Mouse (Mus musculus) CH12.LX (cell line): ENCODE data around the gene Fgfr2. TPM values are rescaled to one million over a fixed set of nuclear protein-coding genes. Genes with fewer than 3 reads are reported as not detected.
A peak's percentile ranks its signal among the peaks of the same experiment; 100 is the strongest.

ENCODE experiments used
- DNase-seq: peaks from one replicate; pipeline ENCODE4 v3.0.0-alpha.2; 2013; ENCODE audit errors: extremely low read depth
- H3K27ac ChIP-seq: 2 replicates; pipeline ENCODE4 v1.5.1; 2012; ENCODE audit warnings: low read depth, mild to moderate bottlenecking, control low read depth, moderate library complexity; ENCODE audit not compliant: insufficient read depth
- H3K27me3 ChIP-seq: replicated peaks from 2 replicates; pipeline ENCODE3; 2012; ENCODE audit warnings: inconsistent platforms
- H3K36me3 ChIP-seq, 2 experiments: replicated peaks in 1 of 2; 2 replicates each; pipeline versions ENCODE3 to v1.6.1; 2012; ENCODE audit warnings: inconsistent platforms in 1 of 2, low read length in 1 of 2, mild to moderate bottlenecking in 1 of 2, mixed read lengths in 1 of 2, moderate library complexity in 1 of 2; ENCODE audit not compliant: control insufficient read depth in 1 of 2, insufficient read depth in 1 of 2
- H3K4me1 ChIP-seq, 2 experiments: 2 replicates each; pipeline ENCODE4 v1.6.1; 2012; ENCODE audit warnings: inconsistent platforms in 1 of 2, moderate library complexity in 1 of 2; ENCODE audit not compliant: insufficient read depth in 2 of 2, control insufficient read depth in 1 of 2
- H3K4me2 ChIP-seq: 2 replicates; pipeline ENCODE4 v1.6.1; 2012; ENCODE audit warnings: low read depth, mild to moderate bottlenecking, control low read depth; ENCODE audit not compliant: poor library complexity, insufficient read depth, severe bottlenecking
- H3K4me3 ChIP-seq, 3 experiments: fragments of 150-350 bp in 1 of 3; sonication (generic) in 1 of 3; replicated peaks in 1 of 3; 2 replicates each; pipeline versions ENCODE3 to v1.5.1; 2011 to 2012; ENCODE audit warnings: low read depth in 2 of 3, low read length in 2 of 3, mild to moderate bottlenecking in 2 of 3, moderate library complexity in 2 of 3, control low read depth in 1 of 3, improper control_type of control experiment in 1 of 3, inconsistent platforms in 1 of 3, mixed read lengths in 1 of 3; ENCODE audit not compliant: poor library complexity in 1 of 3
- H3K79me2 ChIP-seq: replicated peaks from 2 replicates; pipeline ENCODE4 v1.6.1; 2012; ENCODE audit warnings: mild to moderate bottlenecking, moderate library complexity; ENCODE audit not compliant: control insufficient read depth, poor library complexity, insufficient read depth, severe bottlenecking; ENCODE audit errors: extremely low read depth
- H3K9ac ChIP-seq: 2 replicates; pipeline ENCODE4 v1.6.1; 2012; ENCODE audit warnings: low read depth, mild to moderate bottlenecking, control low read depth, moderate library complexity; ENCODE audit not compliant: insufficient read depth
- H3K9me3 ChIP-seq: replicated peaks from 2 replicates; pipeline ENCODE3; 2012; ENCODE audit warnings: low read length, inconsistent platforms, mixed read lengths
- BHLHE40 ChIP-seq: IDR thresholded peaks from 2 replicates; pipeline ENCODE4 v1.6.1; 2011; ENCODE audit warnings: mild to moderate bottlenecking, low read depth, low read length, improper control_type of control experiment
- CHD1 ChIP-seq: IDR thresholded peaks from 2 replicates; pipeline ENCODE4 v1.6.1; 2012; ENCODE audit warnings: low read depth, low read length, improper control_type of control experiment, inconsistent platforms
- CHD2 ChIP-seq: IDR thresholded peaks from 2 replicates; pipeline ENCODE4 v1.6.1; 2011; ENCODE audit warnings: low read length, improper control_type of control experiment
- CTCF ChIP-seq, 2 experiments: IDR thresholded peaks in 1 of 2; conservative IDR thresholded peaks in 1 of 2; 2 replicates each; pipeline ENCODE4 v1.5.1; 2011 to 2012; ENCODE audit warnings: low read depth in 2 of 2, low read length in 2 of 2, improper control_type of control experiment in 1 of 2, inconsistent platforms in 1 of 2, mild to moderate bottlenecking in 1 of 2, moderate library complexity in 1 of 2
- E2F4 ChIP-seq: IDR thresholded peaks from 2 replicates; pipeline ENCODE4 v1.6.1; 2011; ENCODE audit warnings: low read depth, low read length, improper control_type of control experiment; ENCODE audit not compliant: insufficient replicate concordance
- ELF1 ChIP-seq: IDR thresholded peaks from 2 replicates; pipeline ENCODE4 v1.6.1; 2014; ENCODE audit warnings: low read depth, mild to moderate bottlenecking, inconsistent platforms, low read length, improper control_type of control experiment
- EP300 ChIP-seq: IDR thresholded peaks from 2 replicates; pipeline ENCODE4 v1.6.1; 2011; ENCODE audit warnings: low read length, improper control_type of control experiment
- ETS1 ChIP-seq: conservative IDR thresholded peaks from 2 replicates; pipeline ENCODE4 v1.6.1; 2012; ENCODE audit warnings: low read depth, mild to moderate bottlenecking, inconsistent platforms, low read length, improper control_type of control experiment, moderate library complexity
- GABPA ChIP-seq: IDR thresholded peaks from 2 replicates; pipeline ENCODE4 v1.6.1; 2012; ENCODE audit warnings: low read depth, low read length, improper control_type of control experiment, inconsistent platforms; ENCODE audit not compliant: insufficient replicate concordance
- HCFC1 ChIP-seq: IDR thresholded peaks from 2 replicates; pipeline ENCODE4 v1.6.1; 2012; ENCODE audit warnings: low read depth, mild to moderate bottlenecking, inconsistent platforms, low read length, improper control_type of control experiment
- IRF4 ChIP-seq: IDR thresholded peaks from 2 replicates; pipeline ENCODE4 v1.6.1; 2014; ENCODE audit warnings: low read depth, mild to moderate bottlenecking, inconsistent platforms, low read length, improper control_type of control experiment
- JUN ChIP-seq: IDR thresholded peaks from 2 replicates; pipeline ENCODE4 v1.6.1; 2011; ENCODE audit warnings: low read depth, mild to moderate bottlenecking, low read length, improper control_type of control experiment, moderate library complexity; ENCODE audit not compliant: insufficient read depth
- JUND ChIP-seq: conservative IDR thresholded peaks from 2 replicates; pipeline ENCODE4 v1.6.1; 2011; ENCODE audit warnings: low read depth, low read length, improper control_type of control experiment
- KAT2A ChIP-seq: IDR thresholded peaks from 2 replicates; pipeline ENCODE4 v1.6.1; 2012; ENCODE audit warnings: low read length, improper control_type of control experiment, inconsistent platforms; ENCODE audit not compliant: insufficient replicate concordance
- MAFK ChIP-seq: IDR thresholded peaks from 2 replicates; pipeline ENCODE4 v1.6.1; 2011; ENCODE audit warnings: low read length, improper control_type of control experiment; ENCODE audit not compliant: insufficient replicate concordance
- MAX ChIP-seq: IDR thresholded peaks from 2 replicates; pipeline ENCODE4 v1.6.1; 2011; ENCODE audit warnings: low read length, improper control_type of control experiment
- MAZ ChIP-seq: IDR thresholded peaks from 2 replicates; pipeline ENCODE4 v1.6.1; 2012; ENCODE audit warnings: low read depth, mild to moderate bottlenecking, inconsistent platforms, low read length, improper control_type of control experiment, moderate library complexity
- MEF2A ChIP-seq: IDR thresholded peaks from 2 replicates; pipeline ENCODE4 v1.6.1; 2014; ENCODE audit warnings: low read depth, mild to moderate bottlenecking, inconsistent platforms, low read length, improper control_type of control experiment, borderline replicate concordance
- MXI1 ChIP-seq: IDR thresholded peaks from 2 replicates; pipeline ENCODE4 v1.6.1; 2011; ENCODE audit warnings: mild to moderate bottlenecking, low read depth, low read length, improper control_type of control experiment
- MYC ChIP-seq: IDR thresholded peaks from 2 replicates; pipeline ENCODE4 v1.6.1; 2011; ENCODE audit warnings: low read depth, mild to moderate bottlenecking, improper control_type of control experiment, low read length
- NELFE ChIP-seq: IDR thresholded peaks from 2 replicates; pipeline ENCODE4 v1.6.1; 2011; ENCODE audit warnings: low read depth, low read length, improper control_type of control experiment
- NRF1 ChIP-seq: IDR thresholded peaks from 2 replicates; pipeline ENCODE4 v1.6.1; 2014; ENCODE audit warnings: low read depth, mild to moderate bottlenecking, inconsistent platforms, low read length, improper control_type of control experiment, moderate library complexity
- PAX5 ChIP-seq: IDR thresholded peaks from 2 replicates; pipeline ENCODE4 v1.6.1; 2012; ENCODE audit warnings: low read length, inconsistent platforms, mixed read lengths
- POLR2A ChIP-seq: IDR thresholded peaks from 2 replicates; pipeline ENCODE4 v1.6.1; 2011; ENCODE audit warnings: low read depth, mild to moderate bottlenecking, improper control_type of control experiment, low read length
- POLR2AphosphoS2 ChIP-seq: IDR thresholded peaks from 2 replicates; pipeline ENCODE4 v1.6.1; 2011; ENCODE audit warnings: low read depth, low read length, improper control_type of control experiment
- RAD21 ChIP-seq: IDR thresholded peaks from 2 replicates; pipeline ENCODE4 v1.6.1; 2011; ENCODE audit warnings: low read depth, mild to moderate bottlenecking, low read length, improper control_type of control experiment, moderate library complexity
- RCOR1 ChIP-seq: conservative IDR thresholded peaks from 2 replicates; pipeline ENCODE4 v1.6.1; 2012; ENCODE audit warnings: low read depth, mild to moderate bottlenecking, inconsistent platforms, low read length, improper control_type of control experiment
- SIN3A ChIP-seq: IDR thresholded peaks from 2 replicates; pipeline ENCODE4 v1.6.1; 2012; ENCODE audit warnings: low read length, improper control_type of control experiment, inconsistent platforms
- SMC3 ChIP-seq: IDR thresholded peaks from 2 replicates; pipeline ENCODE4 v1.6.1; 2011; ENCODE audit warnings: low read depth, low read length, improper control_type of control experiment
- TBP ChIP-seq: conservative IDR thresholded peaks from 2 replicates; pipeline ENCODE4 v1.6.1; 2011; ENCODE audit warnings: low read depth, low read length, improper control_type of control experiment
- TCF12 ChIP-seq: IDR thresholded peaks from 2 replicates; pipeline ENCODE4 v1.6.1; 2014; ENCODE audit warnings: low read depth, mild to moderate bottlenecking, inconsistent platforms, low read length, improper control_type of control experiment
- UBTF ChIP-seq: IDR thresholded peaks from 2 replicates; pipeline ENCODE4 v1.6.1; 2012; ENCODE audit warnings: low read depth, mild to moderate bottlenecking, inconsistent platforms, low read length, improper control_type of control experiment, moderate library complexity
- USF1 ChIP-seq: IDR thresholded peaks from 2 replicates; pipeline ENCODE4 v1.6.1; 2014; ENCODE audit warnings: low read depth, mild to moderate bottlenecking, inconsistent platforms, low read length, improper control_type of control experiment
- USF2 ChIP-seq: conservative IDR thresholded peaks from 2 replicates; pipeline ENCODE4 v1.6.1; 2011; ENCODE audit warnings: low read depth, low read length, improper control_type of control experiment
- ZC3H11A ChIP-seq: IDR thresholded peaks from 2 replicates; pipeline ENCODE4 v1.6.1; 2012; ENCODE audit warnings: low read depth, mild to moderate bottlenecking, inconsistent platforms, low read length, improper control_type of control experiment
- ZKSCAN1 ChIP-seq: IDR thresholded peaks from 2 replicates; pipeline ENCODE4 v1.6.1; 2012; ENCODE audit warnings: low read depth, inconsistent platforms, low read length, improper control_type of control experiment, borderline replicate concordance
- ZMIZ1 ChIP-seq: IDR thresholded peaks from 2 replicates; pipeline ENCODE4 v1.6.1; 2012; ENCODE audit warnings: low read depth, mild to moderate bottlenecking, inconsistent platforms, low read length, improper control_type of control experiment
- ZNF384 ChIP-seq: IDR thresholded peaks from 2 replicates; pipeline ENCODE4 v1.6.1; 2012; ENCODE audit warnings: low read depth, low read length, improper control_type of control experiment, inconsistent platforms
- dilution Hi-C: fragments of 300-500 bp; cut with MboI; formaldehyde crosslinking; loops from 2 replicates; pipeline ENCODE4 v1.14.3; 2020; ENCODE audit warnings: low sequenced_read_pairs; ENCODE audit not compliant: extremely low pct_unique_long_range_greater_than_20kb, extremely low pct_ligation_motif_present
- in situ Hi-C: fragments of 300-500 bp; cut with MboI; formaldehyde crosslinking; loops from 3 replicates; pipeline ENCODE4 v1.14.3; 2019; ENCODE audit warnings: low sequenced_read_pairs, low pct_ligation_motif_present, low pct_unique_long_range_greater_than_20kb, mixed read lengths
- polyA plus RNA-seq: library from polyadenylated mRNA; unstranded; fragments of >175 nt; gene quantifications from 2 replicates; pipeline ENCODE4 v1.2.1, GENCODE M21; 2012; ENCODE audit warnings: low read depth; ENCODE audit not compliant: insufficient read length
- total RNA-seq, 2 experiments: library from RNA; depleted of rRNA; stranded (reverse); fragments of 300-350 nt in 1 of 2; fragments of >200 nt in 1 of 2; gene quantifications; 2 replicates each; pipeline ENCODE4 v1.2.3; 2012 to 2014

The Fgfr2 gene
- total and polyA plus RNA-seq, 3 experiments = not detected

DNA sequence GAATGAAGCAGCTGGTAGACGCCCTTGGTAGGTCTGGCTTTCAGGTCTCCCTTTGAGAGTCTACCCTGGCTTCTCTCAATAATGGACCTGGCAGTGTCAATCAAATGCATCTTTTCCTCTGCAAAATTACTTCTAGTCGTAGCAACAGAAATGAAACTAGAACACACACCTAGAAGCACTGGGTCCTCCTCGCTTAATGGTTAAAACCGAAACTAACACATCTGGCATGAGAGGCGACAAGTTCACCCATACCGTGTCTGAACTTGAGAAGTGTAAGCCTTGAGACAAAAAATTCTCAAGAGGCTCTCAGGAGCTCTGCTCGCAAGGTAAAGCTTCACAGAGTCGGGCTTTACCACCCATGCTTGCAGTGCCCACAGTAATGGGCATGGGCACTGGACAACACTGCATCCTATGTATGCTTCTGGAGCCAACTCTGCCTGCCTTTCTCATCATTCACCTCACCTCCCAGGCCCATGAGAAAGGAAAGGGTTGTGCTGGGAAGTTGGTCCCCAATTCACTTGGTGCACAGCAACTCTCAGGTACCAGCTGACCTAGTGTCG, 2295.2 kb downstream of the Fgfr2 start:
- no peak overlapping the region for H3K9ac ChIP-seq
- H3K36me3 ChIP-seq = no peaks in the 10 kb centered on the region
- H3K79me2 ChIP-seq = no peaks in the 10 kb centered on the region
- peak overlapping the region in 2 of 3 experiments; percentile 6 to 38 for H3K4me3 ChIP-seq
- H3K27ac ChIP-seq = peak overlapping the region; percentile 48
- H3K4me1 ChIP-seq = peaks cover 7 to 26% of the 10 kb centered on the region in 2 experiments
- H3K27me3 ChIP-seq = peaks cover 70% of the 10 kb centered on the region
- peaks cover 8% of the 10 kb centered on the region for H3K9me3 ChIP-seq
- peak; percentile 71 for TF ChIP-seq BHLHE40
- TF ChIP-seq JUN = no peak
- no peak for TF ChIP-seq ZC3H11A
- TF ChIP-seq SIN3A = peak; percentile 71
- no peak for TF ChIP-seq GABPA
- TF ChIP-seq CHD1 = peak; percentile 77; the same call in 1 of the 2 replicates
- no peak for TF ChIP-seq USF1
- TF ChIP-seq RAD21 = no peak; the same call in 1 of the 2 replicates
- no peak for TF ChIP-seq NELFE
- TF ChIP-seq MAFK = peak; percentile 73; the same call in 1 of the 2 replicates
- TF ChIP-seq IRF4 = peak; percentile 88
- peak; percentile 40; the same call in 1 of the 2 replicates for TF ChIP-seq MEF2A
- TF ChIP-seq ZNF384 = 0 out of 2 replicates have a peak, but pooled peaks have one; percentile 31
- TF ChIP-seq CTCF (conservative IDR thresholded peaks at IDR 0.05 in 1 of 2, IDR thresholded peaks at IDR 0.05 in 1 of 2; ENCODE audit: low read depth in 2 of 2, low read length in 2 of 2) = no peak
- TF ChIP-seq POLR2AphosphoS2 = no peak
- peak; percentile 46; the same call in 1 of the 2 replicates for TF ChIP-seq ZMIZ1
- TF ChIP-seq TBP = no peak
- TF ChIP-seq MYC = peak; percentile 67
- peak; percentile 80 for TF ChIP-seq EP300
- no peak for TF ChIP-seq JUND
- 0 out of 2 replicates have a peak, but pooled peaks have one; percentile 48 for TF ChIP-seq RCOR1
- TF ChIP-seq MAZ = 0 out of 2 replicates have a peak, but pooled peaks have one; percentile 31
- 0 out of 2 replicates have a peak, but pooled peaks have one; percentile 51 for TF ChIP-seq CHD2
- no peak for TF ChIP-seq NRF1
- peak; percentile 66 for TF ChIP-seq ETS1
- TF ChIP-seq HCFC1 = no peak
- TF ChIP-seq KAT2A = no peak
- peak; percentile 88 for TF ChIP-seq TCF12
- TF ChIP-seq PAX5 = no peak
- no peak for TF ChIP-seq E2F4
- TF ChIP-seq SMC3 = peak; percentile 15; the same call in 1 of the 2 replicates
- 0 out of 2 replicates have a peak, but pooled peaks have one; percentile 24 for TF ChIP-seq MAX
- no peak; the same call in 1 of the 2 replicates for TF ChIP-seq MXI1
- TF ChIP-seq POLR2A = no peak
- TF ChIP-seq UBTF = no peak
- TF ChIP-seq USF2 = no peak
- TF ChIP-seq ELF1 = no peak
- no peak for TF ChIP-seq ZKSCAN1
- TF ChIP-seq, all 38 proteins: peak for 17
- dilution Hi-C loops (no loop called here), in situ Hi-C loops (no loop called here)
- DNase-seq = peak; percentile 73
- peak overlapping the region; percentile 96 for H3K4me2 ChIP-seq
